Mouse (Mus musculus) heart, embryonic 16.5 days (tissue): ENCODE data around the gene Calm1. TPM values are rescaled to one million over a fixed set of nuclear protein-coding genes. Genes with fewer than 3 reads are reported as not detected.

Source experiments
- ATAC-seq: fragments of 200-750 bp; cut with Nextera tagmentation; replicated peaks from 2 replicates; pipeline ENCODE4 v1.8.0; 2017; ENCODE audit warnings: moderate number of reproducible peaks; ENCODE audit not compliant: insufficient read depth, low FRiP score; ENCODE audit errors: extremely low read depth
- H3K27ac ChIP-seq: fragments of 300-500 bp; sonication (generic); 2 replicates; pipeline ENCODE4 v1.5.1; 2014; ENCODE audit warnings: mild to moderate bottlenecking, low read length, control low read depth, moderate library complexity
- H3K27me3 ChIP-seq: fragments of 300-500 bp; sonication (generic); 2 replicates; pipeline ENCODE4 v1.6.1; 2014; ENCODE audit warnings: low read length, mixed read lengths; ENCODE audit not compliant: control insufficient read depth, insufficient read depth
- H3K36me3 ChIP-seq: fragments of 300-500 bp; sonication (generic); 2 replicates; pipeline ENCODE4 v1.6.1; 2014; ENCODE audit not compliant: control insufficient read depth, insufficient read depth
- H3K4me1 ChIP-seq: fragments of 300-500 bp; sonication (generic); 2 replicates; pipeline ENCODE4 v1.6.1; 2014; ENCODE audit warnings: low read length, mixed read lengths; ENCODE audit not compliant: control insufficient read depth, insufficient read depth
- H3K4me2 ChIP-seq: fragments of 300-500 bp; sonication (generic); 2 replicates; pipeline ENCODE4 v1.6.1; 2014; ENCODE audit warnings: low read depth, mild to moderate bottlenecking, control low read depth, low read length
- H3K4me3 ChIP-seq: fragments of 300-500 bp; sonication (generic); 2 replicates; pipeline ENCODE4 v1.5.1; 2014; ENCODE audit warnings: mild to moderate bottlenecking, control low read depth, low read length
- H3K9ac ChIP-seq: fragments of 300-500 bp; sonication (generic); 2 replicates; pipeline ENCODE4 v1.6.1; 2014; ENCODE audit warnings: low read length, control low read depth
- H3K9me3 ChIP-seq: fragments of 300-500 bp; sonication (generic); replicated peaks from 2 replicates; pipeline ENCODE4 v1.6.1; 2016; ENCODE audit warnings: low read length; ENCODE audit not compliant: control insufficient read depth
- WGBS: fragments of 180-500 bp; shearing (Covaris S2); extraction: QIAGEN DNeasy Blood & Tissue Kit; methylation state at CpG from one replicate; pipeline ENCODE4 v1.1.7; 2014; 5-methylcytosine and 5-hydroxymethylcytosine counted together
- polyA plus RNA-seq: library from polyadenylated mRNA; unstranded; fragments of >200 nt; fragmentation: Nextera tagmentation; extraction: Ambion mirVana; gene quantifications from 2 replicates; pipeline ENCODE4 v1.2.1, GENCODE M21; 2015

Calm1 gene
- polyA plus RNA-seq, 1 experiment from 2014 or later = 756 TPM

- Histone ChIP-seq H3K4me1 (no peaks in the 10 kb centered on the region), H3K4me3 (no peak overlapping the region), H3K9me3 (no peaks in the 10 kb centered on the region), H3K9ac (no peak overlapping the region), H3K36me3 (no peaks in the 10 kb centered on the region), H3K27ac (no peak overlapping the region), H3K4me2 (no peak overlapping the region), H3K27me3 (no peaks in the 10 kb centered on the region)
- ATAC-seq = no peak
- 52% methylated on average over 5 of the region's 5 CpGs for WGBS
Observed at GRCm38 (mm10) chr12:100244580-100244979, 45.3 kb downstream of the Calm1 start.

- Histone ChIP-seq H3K36me3 (no peaks in the 10 kb centered on the region), H3K9ac (no peak overlapping the region), H3K4me3 (no peak overlapping the region), H3K27me3 (no peaks in the 10 kb centered on the region), H3K27ac (no peak overlapping the region), H3K4me1 (no peaks in the 10 kb centered on the region), H3K9me3 (no peaks in the 10 kb centered on the region), H3K4me2 (no peak overlapping the region)
- ATAC-seq = no peak
- WGBS = 82% methylated on average over 7 of the region's 7 CpGs
Observed at GRCm38 (mm10) chr12:100249170-100249569, 49.9 kb downstream of the Calm1 start.

- no peaks in the 10 kb centered on the region for H3K36me3 ChIP-seq
- H3K9me3 ChIP-seq = no peaks in the 10 kb centered on the region
- no peak for ATAC-seq
- H3K4me2 ChIP-seq = no peak overlapping the region
- WGBS = 81% methylated on average over 4 of the region's 4 CpGs
- H3K4me3 ChIP-seq = no peak overlapping the region
- H3K9ac ChIP-seq = no peak overlapping the region
- H3K27me3 ChIP-seq = no peaks in the 10 kb centered on the region
- no peak overlapping the region for H3K27ac ChIP-seq
- H3K4me1 ChIP-seq = no peaks in the 10 kb centered on the region
Observed at GRCm38 (mm10) chr12:100254471-100254870, 55.2 kb downstream of the Calm1 start.

GRCm38 (mm10) chr12:100255441-100255949 is 56.3 kb downstream of the Calm1 start:
- Histone ChIP-seq H3K27ac (no peak overlapping the region), H3K9ac (no peak overlapping the region), H3K4me1 (peaks cover 2% of the 10 kb centered on the region; the same call in 1 of the 2 replicates), H3K36me3 (no peaks in the 10 kb centered on the region), H3K4me2 (no peak overlapping the region), H3K9me3 (no peaks in the 10 kb centered on the region), H3K27me3 (no peaks in the 10 kb centered on the region), H3K4me3 (no peak overlapping the region)
- no peak for ATAC-seq
- 72% methylated on average over 2 of the region's 2 CpGs for WGBS

- H3K4me3 ChIP-seq = no peak overlapping the region
- ATAC-seq = no peak
- H3K27ac ChIP-seq = no peak overlapping the region
- no peak overlapping the region for H3K9ac ChIP-seq
- H3K4me1 ChIP-seq = peaks cover 2% of the 10 kb centered on the region; the same call in 1 of the 2 replicates
- 62% methylated on average over 3 of the region's 3 CpGs for WGBS
- no peaks in the 10 kb centered on the region for H3K36me3 ChIP-seq
- no peaks in the 10 kb centered on the region for H3K9me3 ChIP-seq
- H3K27me3 ChIP-seq = no peaks in the 10 kb centered on the region
- H3K4me2 ChIP-seq = no peak overlapping the region
Observed at GRCm38 (mm10) chr12:100257779-100258178, 58.5 kb downstream of the Calm1 start.

Other genes starting within 250 kb of the Calm1 start
- gene Kcnk13, start 234.9 kb upstream of the Calm1 start, polyA plus RNA-seq = 0.22 and 0.36 TPM in 2 replicates
- gene Psmc1, start 89.3 kb upstream of the Calm1 start, polyA plus RNA-seq = 197 and 220 TPM in 2 replicates
- gene Nrde2, start 39.8 kb upstream of the Calm1 start, polyA plus RNA-seq = 8.6 and 9.8 TPM in 2 replicates